9 mouse cellular contexts compared by ENCODE assay signal in genomic region chr8:106198741-106199140, GRCm38 (mm10). TPM values are rescaled to one million over a fixed set of nuclear protein-coding genes. Genes with fewer than 3 reads are reported as not detected.
DNase-seq lines count a peak whose midpoint lies in the region; ATAC-seq and TF ChIP-seq lines count a peak whose summit lies in the region.
"Had no signal": no experiment of that assay in that cellular context is flagged by ENCODE, and none has a peak within 500 bp of the region (broad histone marks: within the 10 kb centered on the region; RNA-seq: fewer than 3 reads in every experiment).

No protein-coding gene starts in this region.

- no peak overlapping the region for H3K4me3 ChIP-seq in left cerebral cortex, adult 2 months
- H3K4me3 ChIP-seq: midbrain, embryonic 12.5 days had no signal

- intact Hi-C loops in left cerebral cortex, adult 2 months (cut with DNase I) = loop anchor here (2.0 kb wide), 2 partner anchors 34 to 58 kb away; no protein-coding TSS in a partner anchor

- peak; percentile 84 for ATAC-seq in granulocyte monocyte progenitor cell, adult 5-6 weeks (replicated peaks; ENCODE audit: poor library complexity, severe bottlenecking)

- TF ChIP-seq CTCF in left cerebral cortex, adult 2 months (IDR thresholded peaks at IDR 0.05) = peak; percentile 71

- H3K27ac ChIP-seq in left cerebral cortex, adult 2 months = peak overlapping the region; percentile 9; the same call in 1 of the 2 replicates
- H3K27ac ChIP-seq: midbrain, embryonic 12.5 days had no signal

- DNase-seq in left cerebral cortex, adult 2 months (ENCODE audit: extremely low spot score in 1 of 2, low spot score in 2 of 2) = no peak
- DNase-seq in left cerebral cortex, adult 8-10 months (ENCODE audit: low spot score in 2 of 2) = no peak
- DNase-seq in ES-CJ7 (ENCODE audit: low read depth, low spot score) (peak; percentile 73), liver (peak; percentile 18)
- DNase-seq in adrenal gland, adult 2 months = peak; percentile 70
- DNase-seq in retina, postnatal 7 days (ENCODE audit: low read depth, low spot score) = peak; percentile 49
- no peak for DNase-seq in frontal cortex, postnatal 14 days (ENCODE audit: low spot score in 2 of 2)

RNA-seq across cellular contexts. Expression of gene Slc7a6os, which starts 12.0 kb away (rescaled TPM):
- 10 to 100 TPM; 28.5 to 29.4 TPM for total RNA-seq in left cerebral cortex, adult 2 months (2021)
- 10 to 100 TPM; 24.6 to 29.9 (median 29.5) TPM for total RNA-seq in left cerebral cortex, adult 8-10 months (2022)
- total RNA-seq in adrenal gland, adult 2 months (2021) = 10 to 100 TPM; 24.2 to 25.1 TPM
- polyA plus RNA-seq in adrenal gland, adult 2 months (2012; rRNA removed) = 14.1 and 14.7 TPM in 2 replicates
- 35.9 and 45.8 TPM in 2 replicates for total RNA-seq in granulocyte monocyte progenitor cell, adult 5-6 weeks (2014; fragmentation: Nextera tagmentation)
- 36.2 and 37.2 TPM in 2 replicates for total RNA-seq in granulocyte monocyte progenitor cell, adult 5-6 weeks (2017)

RNA-seq across cellular contexts. Expression of gene Prmt7, which starts 12.0 kb away (rescaled TPM):
- total RNA-seq in left cerebral cortex, adult 2 months (2021) = 10 to 100 TPM; 36.5 to 39.4 TPM
- total RNA-seq in left cerebral cortex, adult 8-10 months (2022) = 10 to 100 TPM; 33.4 to 38.7 (median 36.3) TPM
- 10 to 100 TPM; 23.0 to 28.1 TPM for total RNA-seq in adrenal gland, adult 2 months (2021)
- 14.1 and 19.8 TPM in 2 replicates for polyA plus RNA-seq in adrenal gland, adult 2 months (2012; rRNA removed)
- 22.9 and 31.2 TPM in 2 replicates for total RNA-seq in granulocyte monocyte progenitor cell, adult 5-6 weeks (2014; fragmentation: Nextera tagmentation)
- total RNA-seq in granulocyte monocyte progenitor cell, adult 5-6 weeks (2017) = 46.4 and 66.3 TPM in 2 replicates

RNA-seq across cellular contexts. Expression of gene Slc7a6, which starts 30.1 kb away (rescaled TPM):
- total RNA-seq in left cerebral cortex, adult 2 months (2021) = 10 to 100 TPM; 24.9 to 26.5 TPM
- 10 to 100 TPM; 18.6 to 27.4 (median 23.4) TPM for total RNA-seq in left cerebral cortex, adult 8-10 months (2022)
- 10 to 100 TPM; 27.2 to 34.0 TPM for total RNA-seq in adrenal gland, adult 2 months (2021)
- polyA plus RNA-seq in adrenal gland, adult 2 months (2012; rRNA removed) = 17.3 and 26.5 TPM in 2 replicates
- total RNA-seq in granulocyte monocyte progenitor cell, adult 5-6 weeks (2014; fragmentation: Nextera tagmentation) = 29.6 and 30.3 TPM in 2 replicates
- total RNA-seq in granulocyte monocyte progenitor cell, adult 5-6 weeks (2017) = 21.9 and 31.5 TPM in 2 replicates

RNA-seq across cellular contexts. Expression of gene Pla2g15, which starts 48.5 kb away (rescaled TPM):
- 10 to 100 TPM; 24.4 to 24.8 TPM for total RNA-seq in left cerebral cortex, adult 2 months (2021)
- 10 to 100 TPM; 23.4 to 31.5 (median 26.9) TPM for total RNA-seq in left cerebral cortex, adult 8-10 months (2022)
- total RNA-seq in adrenal gland, adult 2 months (2021) = 10 to 100 TPM; 21.9 to 38.8 TPM
- 21.9 and 22.1 TPM in 2 replicates for polyA plus RNA-seq in adrenal gland, adult 2 months (2012; rRNA removed)
- 22.9 and 35.4 TPM in 2 replicates for total RNA-seq in granulocyte monocyte progenitor cell, adult 5-6 weeks (2014; fragmentation: Nextera tagmentation)
- 12.9 and 17.9 TPM in 2 replicates for total RNA-seq in granulocyte monocyte progenitor cell, adult 5-6 weeks (2017)

Comparison
In these comparisons a context has a peak if more than half of its experiments do, and no peak if none do; other contexts are left out.
1. DNase-seq: peak in ES-CJ7 (single experiment), adrenal gland, adult 2 months (single experiment), liver (single experiment) and retina, postnatal 7 days (single experiment); none in left cerebral cortex, adult 2 months (0 of 2), left cerebral cortex, adult 8-10 months (0 of 2) and frontal cortex, postnatal 14 days (0 of 2).